Mouse (Mus musculus) CH12.LX (cell line): ENCODE data around the gene Zfp511. TPM values are rescaled to one million over a fixed set of nuclear protein-coding genes. Genes with fewer than 3 reads are reported as not detected.

Experiments used
- DNase-seq: peaks from one replicate; pipeline ENCODE4 v3.0.0-alpha.2; 2013; ENCODE audit errors: extremely low read depth
- H3K27ac ChIP-seq: 2 replicates; pipeline ENCODE4 v1.5.1; 2012; ENCODE audit warnings: low read depth, mild to moderate bottlenecking, control low read depth, moderate library complexity; ENCODE audit not compliant: insufficient read depth
- H3K27me3 ChIP-seq: replicated peaks from 2 replicates; pipeline ENCODE3; 2012; ENCODE audit warnings: inconsistent platforms
- H3K36me3 ChIP-seq, 2 experiments: replicated peaks in 1 of 2; 2 replicates each; pipeline versions ENCODE3 to v1.6.1; 2012; ENCODE audit warnings: inconsistent platforms in 1 of 2, low read length in 1 of 2, mild to moderate bottlenecking in 1 of 2, mixed read lengths in 1 of 2, moderate library complexity in 1 of 2; ENCODE audit not compliant: control insufficient read depth in 1 of 2, insufficient read depth in 1 of 2
- H3K4me1 ChIP-seq, 2 experiments: 2 replicates each; pipeline ENCODE4 v1.6.1; 2012; ENCODE audit warnings: inconsistent platforms in 1 of 2, moderate library complexity in 1 of 2; ENCODE audit not compliant: insufficient read depth in 2 of 2, control insufficient read depth in 1 of 2
- H3K4me2 ChIP-seq: 2 replicates; pipeline ENCODE4 v1.6.1; 2012; ENCODE audit warnings: low read depth, mild to moderate bottlenecking, control low read depth; ENCODE audit not compliant: poor library complexity, insufficient read depth, severe bottlenecking
- H3K4me3 ChIP-seq, 3 experiments: fragments of 150-350 bp in 1 of 3; sonication (generic) in 1 of 3; replicated peaks in 1 of 3; 2 replicates each; pipeline versions ENCODE3 to v1.5.1; 2011 to 2012; ENCODE audit warnings: low read depth in 2 of 3, low read length in 2 of 3, mild to moderate bottlenecking in 2 of 3, moderate library complexity in 2 of 3, control low read depth in 1 of 3, improper control_type of control experiment in 1 of 3, inconsistent platforms in 1 of 3, mixed read lengths in 1 of 3; ENCODE audit not compliant: poor library complexity in 1 of 3
- H3K79me2 ChIP-seq: replicated peaks from 2 replicates; pipeline ENCODE4 v1.6.1; 2012; ENCODE audit warnings: mild to moderate bottlenecking, moderate library complexity; ENCODE audit not compliant: control insufficient read depth, poor library complexity, insufficient read depth, severe bottlenecking; ENCODE audit errors: extremely low read depth
- H3K9ac ChIP-seq: 2 replicates; pipeline ENCODE4 v1.6.1; 2012; ENCODE audit warnings: low read depth, mild to moderate bottlenecking, control low read depth, moderate library complexity; ENCODE audit not compliant: insufficient read depth
- H3K9me3 ChIP-seq: replicated peaks from 2 replicates; pipeline ENCODE3; 2012; ENCODE audit warnings: low read length, inconsistent platforms, mixed read lengths
- BHLHE40 ChIP-seq: IDR thresholded peaks from 2 replicates; pipeline ENCODE4 v1.6.1; 2011; ENCODE audit warnings: mild to moderate bottlenecking, low read depth, low read length, improper control_type of control experiment
- CTCF ChIP-seq, 2 experiments: IDR thresholded peaks in 1 of 2; conservative IDR thresholded peaks in 1 of 2; 2 replicates each; pipeline ENCODE4 v1.5.1; 2011 to 2012; ENCODE audit warnings: low read depth in 2 of 2, low read length in 2 of 2, improper control_type of control experiment in 1 of 2, inconsistent platforms in 1 of 2, mild to moderate bottlenecking in 1 of 2, moderate library complexity in 1 of 2
- E2F4 ChIP-seq: IDR thresholded peaks from 2 replicates; pipeline ENCODE4 v1.6.1; 2011; ENCODE audit warnings: low read depth, low read length, improper control_type of control experiment; ENCODE audit not compliant: insufficient replicate concordance
- ELF1 ChIP-seq: IDR thresholded peaks from 2 replicates; pipeline ENCODE4 v1.6.1; 2014; ENCODE audit warnings: low read depth, mild to moderate bottlenecking, inconsistent platforms, low read length, improper control_type of control experiment
- EP300 ChIP-seq: IDR thresholded peaks from 2 replicates; pipeline ENCODE4 v1.6.1; 2011; ENCODE audit warnings: low read length, improper control_type of control experiment
- GABPA ChIP-seq: IDR thresholded peaks from 2 replicates; pipeline ENCODE4 v1.6.1; 2012; ENCODE audit warnings: low read depth, low read length, improper control_type of control experiment, inconsistent platforms; ENCODE audit not compliant: insufficient replicate concordance
- HCFC1 ChIP-seq: IDR thresholded peaks from 2 replicates; pipeline ENCODE4 v1.6.1; 2012; ENCODE audit warnings: low read depth, mild to moderate bottlenecking, inconsistent platforms, low read length, improper control_type of control experiment
- IRF4 ChIP-seq: IDR thresholded peaks from 2 replicates; pipeline ENCODE4 v1.6.1; 2014; ENCODE audit warnings: low read depth, mild to moderate bottlenecking, inconsistent platforms, low read length, improper control_type of control experiment
- JUND ChIP-seq: conservative IDR thresholded peaks from 2 replicates; pipeline ENCODE4 v1.6.1; 2011; ENCODE audit warnings: low read depth, low read length, improper control_type of control experiment
- MAFK ChIP-seq: IDR thresholded peaks from 2 replicates; pipeline ENCODE4 v1.6.1; 2011; ENCODE audit warnings: low read length, improper control_type of control experiment; ENCODE audit not compliant: insufficient replicate concordance
- MAZ ChIP-seq: IDR thresholded peaks from 2 replicates; pipeline ENCODE4 v1.6.1; 2012; ENCODE audit warnings: low read depth, mild to moderate bottlenecking, inconsistent platforms, low read length, improper control_type of control experiment, moderate library complexity
- MXI1 ChIP-seq: IDR thresholded peaks from 2 replicates; pipeline ENCODE4 v1.6.1; 2011; ENCODE audit warnings: mild to moderate bottlenecking, low read depth, low read length, improper control_type of control experiment
- NRF1 ChIP-seq: IDR thresholded peaks from 2 replicates; pipeline ENCODE4 v1.6.1; 2014; ENCODE audit warnings: low read depth, mild to moderate bottlenecking, inconsistent platforms, low read length, improper control_type of control experiment, moderate library complexity
- PAX5 ChIP-seq: IDR thresholded peaks from 2 replicates; pipeline ENCODE4 v1.6.1; 2012; ENCODE audit warnings: low read length, inconsistent platforms, mixed read lengths
- POLR2AphosphoS2 ChIP-seq: IDR thresholded peaks from 2 replicates; pipeline ENCODE4 v1.6.1; 2011; ENCODE audit warnings: low read depth, low read length, improper control_type of control experiment
- TBP ChIP-seq: conservative IDR thresholded peaks from 2 replicates; pipeline ENCODE4 v1.6.1; 2011; ENCODE audit warnings: low read depth, low read length, improper control_type of control experiment
- UBTF ChIP-seq: IDR thresholded peaks from 2 replicates; pipeline ENCODE4 v1.6.1; 2012; ENCODE audit warnings: low read depth, mild to moderate bottlenecking, inconsistent platforms, low read length, improper control_type of control experiment, moderate library complexity
- USF1 ChIP-seq: IDR thresholded peaks from 2 replicates; pipeline ENCODE4 v1.6.1; 2014; ENCODE audit warnings: low read depth, mild to moderate bottlenecking, inconsistent platforms, low read length, improper control_type of control experiment
- ZC3H11A ChIP-seq: IDR thresholded peaks from 2 replicates; pipeline ENCODE4 v1.6.1; 2012; ENCODE audit warnings: low read depth, mild to moderate bottlenecking, inconsistent platforms, low read length, improper control_type of control experiment
- ZNF384 ChIP-seq: IDR thresholded peaks from 2 replicates; pipeline ENCODE4 v1.6.1; 2012; ENCODE audit warnings: low read depth, low read length, improper control_type of control experiment, inconsistent platforms
- dilution Hi-C: fragments of 300-500 bp; cut with MboI; formaldehyde crosslinking; loops from 2 replicates; pipeline ENCODE4 v1.14.3; 2020; ENCODE audit warnings: low sequenced_read_pairs; ENCODE audit not compliant: extremely low pct_unique_long_range_greater_than_20kb, extremely low pct_ligation_motif_present
- in situ Hi-C: fragments of 300-500 bp; cut with MboI; formaldehyde crosslinking; loops from 3 replicates; pipeline ENCODE4 v1.14.3; 2019; ENCODE audit warnings: low sequenced_read_pairs, low pct_ligation_motif_present, low pct_unique_long_range_greater_than_20kb, mixed read lengths
- polyA plus RNA-seq: library from polyadenylated mRNA; unstranded; fragments of >175 nt; gene quantifications from 2 replicates; pipeline ENCODE4 v1.2.1, GENCODE M21; 2012; ENCODE audit warnings: low read depth; ENCODE audit not compliant: insufficient read length
- total RNA-seq, 2 experiments: library from RNA; depleted of rRNA; stranded (reverse); fragments of 300-350 nt in 1 of 2; fragments of >200 nt in 1 of 2; gene quantifications; 2 replicates each; pipeline ENCODE4 v1.2.3; 2012 to 2014

Zfp511 gene
- total and polyA plus RNA-seq, 3 experiments = 41.4 to 52.2 (median 44.6) TPM

GRCm38 (mm10) chr7:140032366-140032765 lies 3.8 kb upstream of the Zfp511 start:
- Histone ChIP-seq H3K9ac (no peak overlapping the region), H3K4me2 (no peak overlapping the region), H3K4me1 (peaks cover 9 to 27% of the 10 kb centered on the region in 2 experiments), H3K27me3 (no peaks in the 10 kb centered on the region), H3K79me2 (peaks cover 19% of the 10 kb centered on the region), H3K4me3 (no peak overlapping the region), H3K9me3 (peaks cover 17% of the 10 kb centered on the region), H3K36me3 (peaks cover 51 to 71% of the 10 kb centered on the region in 2 experiments), H3K27ac (no peak overlapping the region)
- in situ Hi-C loops = no loop called here
- no peak for DNase-seq
- TF ChIP-seq UBTF (no peak), CTCF (conservative IDR thresholded peaks at IDR 0.05 in 1 of 2, IDR thresholded peaks at IDR 0.05 in 1 of 2; ENCODE audit: low read depth in 2 of 2, low read length in 2 of 2) (no peak), GABPA (no peak), EP300 (no peak), MXI1 (no peak), POLR2AphosphoS2 (no peak), NRF1 (no peak), IRF4 (no peak)
- dilution Hi-C loops = no loop called here

- Histone ChIP-seq H3K27ac (no peak overlapping the region), H3K9me3 (peaks cover 11% of the 10 kb centered on the region), H3K27me3 (no peaks in the 10 kb centered on the region), H3K9ac (no peak overlapping the region), H3K4me3 (no peak overlapping the region), H3K79me2 (peaks cover 19% of the 10 kb centered on the region)
- no peak for DNase-seq
- in situ Hi-C loops (no loop called here), dilution Hi-C loops (no loop called here)
- TF ChIP-seq USF1 (no peak), MAFK (no peak), JUND (no peak), HCFC1 (no peak), E2F4 (no peak), ELF1 (no peak), ZNF384 (no peak), TBP (no peak), CTCF (conservative IDR thresholded peaks at IDR 0.05 in 1 of 2, IDR thresholded peaks at IDR 0.05 in 1 of 2; ENCODE audit: low read depth in 2 of 2, low read length in 2 of 2) (no peak), POLR2AphosphoS2 (no peak), PAX5 (no peak), NRF1 (no peak), ZC3H11A (no peak), BHLHE40 (no peak), MAZ (no peak)
- TF ChIP-seq, all 38 proteins: peak for 0
- H3K4me2 ChIP-seq = no peak overlapping the region
- H3K4me1 ChIP-seq = peaks cover 12 to 34% of the 10 kb centered on the region in 2 experiments
- peaks cover 45 to 75% of the 10 kb centered on the region in 2 experiments for H3K36me3 ChIP-seq
Measured at GRCm38 (mm10) chr7:140033386-140033785, 2.8 kb upstream of the Zfp511 start.
